Mouse (Mus musculus): Measurements from ENCODE around the gene Endov. TPM values are rescaled to one million over a fixed set of nuclear protein-coding genes. Genes with fewer than 3 reads are reported as not detected.

The Endov gene
- polyA plus RNA-seq (2014; fragmentation: Illumina TruSeq; extraction: RNeasy Lipid Tissue Mini Kit (QIAGEN cat#74804); ENCODE audit: low read depth, low replicate concordance): 6.4 TPM

GRCm38 (mm10) chr11:119490861-119491689 is at the start of gene Endov:
Gene Endov, plus strand, starts transcription at chr11:119491347.

GRCm38 (mm10) chr11:119547183-119547921 is 56.2 kb downstream of the Endov start, which contains the start of gene Nptx1:
Gene Nptx1, minus strand, starts transcription at chr11:119547753.

Other genes starting within 250 kb of the Endov start
- 115 TPM for gene Gaa, start 223.5 kb upstream of the Endov start, polyA plus RNA-seq (2014; fragmentation: Illumina TruSeq; extraction: RNeasy Lipid Tissue Mini Kit (QIAGEN cat#74804); ENCODE audit: low read depth, low replicate concordance)
- gene Eif4a3, start 191.3 kb upstream of the Endov start, polyA plus RNA-seq (2014; fragmentation: Illumina TruSeq; extraction: RNeasy Lipid Tissue Mini Kit (QIAGEN cat#74804); ENCODE audit: low read depth, low replicate concordance): 68.5 TPM
- 0.13 TPM for gene Card14, start 183.6 kb upstream of the Endov start, polyA plus RNA-seq (2014; fragmentation: Illumina TruSeq; extraction: RNeasy Lipid Tissue Mini Kit (QIAGEN cat#74804); ENCODE audit: low read depth, low replicate concordance)
- gene Sgsh, start 135.8 kb upstream of the Endov start, polyA plus RNA-seq (2014; fragmentation: Illumina TruSeq; extraction: RNeasy Lipid Tissue Mini Kit (QIAGEN cat#74804); ENCODE audit: low read depth, low replicate concordance): 5.1 TPM
- gene Slc26a11, start 135.8 kb upstream of the Endov start, polyA plus RNA-seq (2014; fragmentation: Illumina TruSeq; extraction: RNeasy Lipid Tissue Mini Kit (QIAGEN cat#74804); ENCODE audit: low read depth, low replicate concordance): 3.6 TPM
- gene Rnf213, start 98.2 kb upstream of the Endov start, polyA plus RNA-seq (2014; fragmentation: Illumina TruSeq; extraction: RNeasy Lipid Tissue Mini Kit (QIAGEN cat#74804); ENCODE audit: low read depth, low replicate concordance): 25.8 TPM
- gene Nptx1, start 56.4 kb downstream of the Endov start, polyA plus RNA-seq (2014; fragmentation: Illumina TruSeq; extraction: RNeasy Lipid Tissue Mini Kit (QIAGEN cat#74804); ENCODE audit: low read depth, low replicate concordance): 0.16 TPM
- gene Rptor, start 111.6 kb downstream of the Endov start, polyA plus RNA-seq (2014; fragmentation: Illumina TruSeq; extraction: RNeasy Lipid Tissue Mini Kit (QIAGEN cat#74804); ENCODE audit: low read depth, low replicate concordance): 16.1 TPM